Mouse (Mus musculus): ENCODE measurements at regions not wholly inside any gene's neighbourhood (a gene's known extent, or its start where the extent isn't known, plus 50 kb on each side); places are given as distances from the start of the nearest gene placed in this dataset.

GRCm38 (mm10) chr5:75367282-75367681 lies 207.4 kb upstream of the Kit start:
- H3K4me1 ChIP-seq (replicated peaks; ENCODE audit: control insufficient read depth in 2 of 2, insufficient read depth in 2 of 2, low read length in 1 of 2) = peaks cover 10 to 22% of the 10 kb centered on the region in 2 experiments
- no peak overlapping the region for H3K27ac ChIP-seq
- H3K4me3 ChIP-seq (ENCODE audit: insufficient read depth in 1 of 2, low read depth in 2 of 2, low read length in 2 of 2) = no peak overlapping the region
- TF ChIP-seq CTCF (IDR thresholded peaks at IDR 0.05; ENCODE audit: low read depth) = no peak
- no peak for TF ChIP-seq EP300 (IDR thresholded peaks at IDR 0.05; ENCODE audit: low read depth)
- no peaks in the 10 kb centered on the region for H3K27me3 ChIP-seq (ENCODE audit: control insufficient read depth, insufficient read depth, low read length)
- H3K9ac ChIP-seq (replicated peaks) = no peak overlapping the region
- 67% methylated on average over 5 of the region's 5 CpGs for WGBS (ENCODE audit: insufficient replicate concordance)
- H3K36me3 ChIP-seq (replicated peaks; ENCODE audit: control insufficient read depth, insufficient read depth, low read depth) = no peaks in the 10 kb centered on the region
- no peak for ATAC-seq (ENCODE audit: insufficient read depth)
- no peak overlapping the region for H3K4me2 ChIP-seq (ENCODE audit: low read depth)
- DNase-seq (ENCODE audit: low read depth in 3 of 3, low spot score in 3 of 3) = no peak
- no peaks in the 10 kb centered on the region for H3K9me3 ChIP-seq (ENCODE audit: control insufficient read depth, low read length)

- H3K27me3 ChIP-seq (ENCODE audit: control insufficient read depth, insufficient read depth, low read length) = no peaks in the 10 kb centered on the region
- ATAC-seq (ENCODE audit: insufficient read depth) (no peak), DNase-seq (ENCODE audit: low read depth in 3 of 3, low spot score in 3 of 3) (no peak)
These were observed 206.0 kb upstream of the Kit start for GRCm38 (mm10) chr5:75368691-75369090.

GRCm38 (mm10) chr5:75372849-75373248 lies 201.9 kb upstream of the Kit start:
- Histone ChIP-seq H3K4me1 (replicated peaks; ENCODE audit: control insufficient read depth in 2 of 2, insufficient read depth in 2 of 2, low read length in 1 of 2) (peaks cover 12 to 19% of the 10 kb centered on the region in 2 experiments), H3K36me3 (replicated peaks; ENCODE audit: control insufficient read depth, insufficient read depth, low read depth) (no peaks in the 10 kb centered on the region), H3K9me3 (ENCODE audit: control insufficient read depth, low read length) (no peaks in the 10 kb centered on the region; the same call in 1 of the 2 replicates), H3K27me3 (ENCODE audit: control insufficient read depth, insufficient read depth, low read length) (no peaks in the 10 kb centered on the region), H3K9ac (replicated peaks) (no peak overlapping the region), H3K27ac (no peak overlapping the region), H3K4me3 (ENCODE audit: insufficient read depth in 1 of 2, low read depth in 2 of 2, low read length in 2 of 2) (no peak overlapping the region), H3K4me2 (ENCODE audit: low read depth) (no peak overlapping the region)
- ATAC-seq (ENCODE audit: insufficient read depth) (no peak), DNase-seq (ENCODE audit: low read depth in 3 of 3, low spot score in 3 of 3) (no peak)
- 51% methylated on average over 3 of the region's 3 CpGs for WGBS (ENCODE audit: insufficient replicate concordance)
- TF ChIP-seq EP300 (IDR thresholded peaks at IDR 0.05; ENCODE audit: low read depth) = no peak
- peak; percentile 57 for TF ChIP-seq CTCF (IDR thresholded peaks at IDR 0.05; ENCODE audit: low read depth)

More at GRCm38 (mm10) chr5:75368691-75369090, 206.0 kb upstream of the Kit start:
- Histone ChIP-seq H3K36me3 (replicated peaks; ENCODE audit: control insufficient read depth, insufficient read depth, low read depth) (no peaks in the 10 kb centered on the region), H3K4me2 (ENCODE audit: low read depth) (no peak overlapping the region), H3K9ac (replicated peaks) (no peak overlapping the region), H3K9me3 (ENCODE audit: control insufficient read depth, low read length) (no peaks in the 10 kb centered on the region; the same call in 1 of the 2 replicates), H3K27ac (no peak overlapping the region), H3K4me1 (replicated peaks; ENCODE audit: control insufficient read depth in 2 of 2, insufficient read depth in 2 of 2, low read length in 1 of 2) (peaks cover 6 to 16% of the 10 kb centered on the region in 2 experiments), H3K4me3 (ENCODE audit: insufficient read depth in 1 of 2, low read depth in 2 of 2, low read length in 2 of 2) (no peak overlapping the region)
- WGBS (ENCODE audit: insufficient replicate concordance) = 71% methylated on average over 5 of the region's 5 CpGs
- TF ChIP-seq CTCF (IDR thresholded peaks at IDR 0.05; ENCODE audit: low read depth) (no peak), EP300 (IDR thresholded peaks at IDR 0.05; ENCODE audit: low read depth) (no peak)

- Histone ChIP-seq H3K27me3 (ENCODE audit: control insufficient read depth, insufficient read depth, low read length) (no peaks in the 10 kb centered on the region), H3K9me3 (ENCODE audit: control insufficient read depth, low read length) (no peaks in the 10 kb centered on the region; the same call in 1 of the 2 replicates), H3K4me3 (ENCODE audit: insufficient read depth in 1 of 2, low read depth in 2 of 2, low read length in 2 of 2) (peak overlapping the region; percentile 17 to 25), H3K36me3 (replicated peaks; ENCODE audit: control insufficient read depth, insufficient read depth, low read depth) (no peaks in the 10 kb centered on the region), H3K27ac (peak overlapping the region; percentile 66), H3K4me2 (ENCODE audit: low read depth) (peak overlapping the region; percentile 55), H3K9ac (replicated peaks) (no peak overlapping the region), H3K4me1 (replicated peaks; ENCODE audit: control insufficient read depth in 2 of 2, insufficient read depth in 2 of 2, low read length in 1 of 2) (peaks cover 16 to 35% of the 10 kb centered on the region in 2 experiments)
- ATAC-seq (ENCODE audit: insufficient read depth) (peak; percentile 92), DNase-seq (ENCODE audit: low read depth in 3 of 3, low spot score in 3 of 3) (peak; percentile 55 to 60 (median 59))
- TF ChIP-seq EP300 (IDR thresholded peaks at IDR 0.05; ENCODE audit: low read depth) (peak; percentile 90), CTCF (IDR thresholded peaks at IDR 0.05; ENCODE audit: low read depth) (no peak)
- 24% methylated on average over 19 of the region's 19 CpGs for WGBS (ENCODE audit: insufficient replicate concordance)
These were observed 197.1 kb upstream of the Kit start for GRCm38 (mm10) chr5:75377311-75378300.

GRCm38 (mm10) chr5:75378655-75379054 lies 196.1 kb upstream of the Kit start:
- Histone ChIP-seq H3K27ac (no peak overlapping the region), H3K27me3 (ENCODE audit: control insufficient read depth, insufficient read depth, low read length) (no peaks in the 10 kb centered on the region), H3K4me3 (ENCODE audit: insufficient read depth in 1 of 2, low read depth in 2 of 2, low read length in 2 of 2) (no peak overlapping the region), H3K9me3 (ENCODE audit: control insufficient read depth, low read length) (no peaks in the 10 kb centered on the region), H3K36me3 (replicated peaks; ENCODE audit: control insufficient read depth, insufficient read depth, low read depth) (no peaks in the 10 kb centered on the region), H3K9ac (replicated peaks) (no peak overlapping the region), H3K4me2 (ENCODE audit: low read depth) (no peak overlapping the region), H3K4me1 (replicated peaks; ENCODE audit: control insufficient read depth in 2 of 2, insufficient read depth in 2 of 2, low read length in 1 of 2) (peaks cover 16 to 35% of the 10 kb centered on the region in 2 experiments)
- DNase-seq (ENCODE audit: low read depth in 3 of 3, low spot score in 3 of 3) = no peak
- TF ChIP-seq EP300 (IDR thresholded peaks at IDR 0.05; ENCODE audit: low read depth) (no peak), CTCF (IDR thresholded peaks at IDR 0.05; ENCODE audit: low read depth) (no peak)
- peak; percentile 14; the same call in 1 of the 2 replicates for ATAC-seq (ENCODE audit: insufficient read depth)
- 28% methylated on average over 2 of the region's 2 CpGs for WGBS (ENCODE audit: insufficient replicate concordance)
